Mouse (Mus musculus) telencephalon, adult 2 months (tissue): ENCODE data around the gene Zmat1.
"Not testable (repeated sequence)": the region's sequence is repeated elsewhere in the genome, so short reads cannot be mapped to it uniquely, and the experiment has no call there.

ENCODE experiments used
- DNase-seq: peaks from one replicate; pipeline ENCODE4 v3.0.0-alpha.2; 2011; ENCODE audit warnings: low read depth, low spot score

Zmat1 gene

DNA sequence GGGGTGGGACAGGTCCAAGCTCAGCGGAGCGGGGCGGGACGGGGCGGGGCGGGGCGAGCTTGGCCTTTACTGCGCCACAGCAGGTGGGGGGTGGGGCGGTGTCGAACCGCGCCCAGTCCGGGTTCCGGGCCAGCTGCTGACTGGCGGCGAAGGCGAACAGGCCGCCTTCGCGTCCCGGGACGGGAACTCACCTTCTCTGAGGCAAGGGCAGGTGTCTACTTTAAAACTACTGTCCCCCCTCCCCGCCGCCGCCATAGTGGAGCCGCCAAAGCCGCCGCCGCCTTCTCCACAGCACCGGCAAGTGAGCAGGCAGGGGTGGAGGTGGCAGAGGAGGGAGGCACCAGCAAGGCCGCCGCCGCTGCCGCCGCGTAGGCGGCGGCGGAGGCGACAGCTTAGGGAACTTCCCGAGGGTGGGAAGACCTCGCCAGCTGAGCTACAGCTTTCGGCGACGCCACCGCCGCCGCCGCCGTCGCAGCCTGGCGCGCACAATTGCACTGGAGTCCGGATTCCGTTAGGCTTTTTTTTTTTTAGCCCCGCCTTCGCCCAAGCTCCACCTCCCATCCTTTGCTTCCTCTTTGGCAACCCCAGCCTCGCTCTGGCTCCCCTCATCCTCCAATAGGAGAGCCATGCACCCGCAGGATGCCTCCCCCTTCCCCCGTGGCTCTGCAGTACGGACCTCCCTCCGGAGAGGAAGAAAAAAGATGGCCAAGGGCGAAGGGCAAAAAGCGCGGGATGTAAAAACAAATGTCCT, at the start of gene Zmat1:
Gene Zmat1, minus strand, starts transcription at position 490 of the 751 bp plus-strand sequence.
- DNase-seq: peak; percentile 92

DNA sequence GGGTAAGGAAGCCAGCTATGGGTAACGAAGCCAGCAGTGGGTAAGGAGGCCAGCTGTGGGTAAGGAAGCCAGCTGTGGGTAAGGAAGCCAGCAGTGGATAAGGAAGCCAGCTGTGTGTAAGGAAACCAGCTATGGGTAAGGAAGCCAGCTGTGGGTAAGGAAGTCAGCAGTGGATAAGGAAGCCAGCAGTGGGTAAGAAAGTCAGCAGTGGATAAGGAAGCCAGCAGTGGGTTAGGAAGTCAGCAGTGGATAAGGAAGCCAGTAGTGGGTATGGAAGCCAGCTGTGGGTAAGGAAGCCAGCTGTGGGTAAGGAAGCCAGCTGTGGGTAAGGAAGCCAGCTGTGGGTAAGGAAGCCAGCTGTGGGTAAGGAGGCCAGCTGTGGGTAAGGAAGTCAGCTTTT, 44.9 kb upstream of the Zmat1 start:
- DNase-seq: not testable (repeated sequence)

DNA sequence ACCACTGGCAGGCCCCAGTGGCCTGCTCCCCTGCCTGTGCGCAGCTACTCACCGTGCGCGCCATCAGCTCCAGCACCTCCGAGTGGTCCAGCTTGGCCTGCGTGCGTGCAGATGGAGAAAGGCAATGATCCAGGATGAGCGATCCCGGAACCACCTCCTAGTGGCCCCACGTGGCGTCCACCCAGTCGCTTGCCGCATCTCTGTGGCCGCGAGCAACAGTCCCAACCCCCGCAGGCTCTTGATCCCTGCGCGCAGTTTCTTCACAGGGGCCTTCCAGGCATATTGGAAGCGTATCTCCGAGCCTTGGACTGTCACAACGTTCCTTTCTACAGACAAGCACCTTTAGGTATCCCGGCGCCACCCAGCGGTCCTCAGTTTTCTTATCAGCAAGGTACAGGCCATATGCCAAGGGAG, 27.0 kb upstream of the Zmat1 start:
- peak; percentile 22 for DNase-seq

DNA sequence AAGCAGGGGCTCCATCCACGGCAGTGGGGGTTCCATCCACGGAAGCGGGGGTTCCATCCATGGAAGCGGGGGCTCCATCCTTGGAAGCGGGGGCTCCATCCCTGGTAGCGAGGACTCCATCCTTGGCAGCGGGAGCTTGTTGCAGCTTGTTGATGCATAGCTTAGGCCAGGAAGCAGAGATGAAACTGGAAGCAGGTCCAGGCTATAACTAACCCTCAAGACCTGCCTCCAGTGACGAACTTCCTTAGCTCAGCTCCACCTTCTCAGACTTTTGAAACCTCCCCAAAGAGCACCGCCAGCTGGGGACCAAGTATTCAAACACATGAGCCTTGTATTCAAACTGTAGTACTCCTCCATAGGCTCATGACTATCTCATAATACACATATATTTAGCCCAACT, 16.1 kb upstream of the Zmat1 start:
- DNase-seq: no peak

DNA sequence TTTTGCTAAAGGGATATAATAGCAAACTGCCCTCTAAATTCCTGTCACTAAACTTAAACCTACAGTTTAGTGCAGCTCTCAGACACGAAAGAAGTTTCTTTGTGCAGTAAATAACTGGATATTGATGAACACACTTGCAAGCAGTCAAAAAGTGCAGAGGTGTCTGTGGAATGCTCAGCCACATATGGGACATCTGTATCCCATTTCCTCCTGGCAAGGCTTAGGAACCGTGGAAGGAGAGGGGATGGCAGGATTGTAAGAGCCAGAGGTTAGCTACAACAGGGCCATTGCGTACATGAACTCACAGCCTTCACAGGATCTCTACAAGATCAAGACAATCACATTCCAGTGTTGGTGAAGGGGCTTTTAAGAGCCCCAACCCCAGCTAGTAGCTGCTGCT, 2.4 kb upstream of the Zmat1 start:
- no peak for DNase-seq

DNA sequence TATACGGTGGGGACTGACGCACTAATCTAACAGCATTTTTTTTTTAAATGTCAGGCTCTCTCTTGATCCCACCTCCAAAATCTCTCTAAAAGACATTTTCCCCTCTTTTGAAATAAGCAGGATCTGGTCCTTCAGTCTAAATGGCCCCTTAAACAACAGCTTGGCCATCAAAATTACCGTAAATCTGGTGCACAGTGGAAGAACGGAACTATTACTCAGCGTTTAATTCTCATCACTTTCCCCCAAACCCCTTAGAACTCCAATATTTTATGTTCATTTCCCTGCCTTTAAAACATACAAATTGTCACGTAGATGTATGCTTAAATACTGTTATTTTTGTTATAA, 434 bp upstream of the Zmat1 start:
- DNase-seq: no peak

DNA sequence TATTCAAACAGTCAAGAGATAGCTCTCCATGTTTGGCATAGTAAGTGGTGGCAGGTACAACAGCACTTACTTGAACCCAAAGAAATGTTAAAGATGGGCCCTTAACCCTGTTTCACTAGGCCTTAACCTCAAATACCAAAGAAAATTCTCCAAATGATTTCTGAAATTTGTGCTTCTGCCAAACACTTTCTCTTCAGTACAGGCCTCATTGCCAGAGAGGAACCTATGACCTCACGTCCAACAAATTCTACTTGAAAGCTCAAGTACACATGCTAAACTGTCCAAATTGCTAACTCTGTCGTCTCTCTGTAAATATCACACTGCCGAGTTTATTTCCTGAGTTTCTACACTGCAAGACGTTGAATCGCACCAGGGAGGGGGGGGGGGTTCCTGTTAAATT, 988 bp downstream of the Zmat1 start:
- DNase-seq: no peak

DNA sequence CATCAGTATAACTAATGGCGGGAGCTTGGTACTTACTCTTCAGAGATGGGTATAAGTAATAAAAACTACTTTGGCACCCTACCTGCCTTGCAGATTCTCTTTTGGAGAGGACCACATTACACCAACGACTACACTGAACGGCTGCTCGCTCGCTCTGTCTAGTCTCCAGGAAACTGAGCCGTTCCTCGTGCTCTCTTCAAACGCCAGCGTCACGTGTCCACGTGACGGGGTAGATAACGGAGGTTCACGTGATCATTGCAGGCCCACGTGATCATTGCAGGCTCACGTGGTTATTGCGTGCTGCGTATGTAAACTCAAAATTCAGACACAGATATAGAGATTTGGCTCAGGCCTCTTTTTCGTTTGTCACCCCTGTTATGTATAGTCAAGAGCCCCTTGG, 44.5 kb downstream of the Zmat1 start, which contains the start of gene Nxf2:
Gene Nxf2, minus strand, starts transcription at position 209 of the 400 bp plus-strand sequence.
- no peak for DNase-seq

DNA sequence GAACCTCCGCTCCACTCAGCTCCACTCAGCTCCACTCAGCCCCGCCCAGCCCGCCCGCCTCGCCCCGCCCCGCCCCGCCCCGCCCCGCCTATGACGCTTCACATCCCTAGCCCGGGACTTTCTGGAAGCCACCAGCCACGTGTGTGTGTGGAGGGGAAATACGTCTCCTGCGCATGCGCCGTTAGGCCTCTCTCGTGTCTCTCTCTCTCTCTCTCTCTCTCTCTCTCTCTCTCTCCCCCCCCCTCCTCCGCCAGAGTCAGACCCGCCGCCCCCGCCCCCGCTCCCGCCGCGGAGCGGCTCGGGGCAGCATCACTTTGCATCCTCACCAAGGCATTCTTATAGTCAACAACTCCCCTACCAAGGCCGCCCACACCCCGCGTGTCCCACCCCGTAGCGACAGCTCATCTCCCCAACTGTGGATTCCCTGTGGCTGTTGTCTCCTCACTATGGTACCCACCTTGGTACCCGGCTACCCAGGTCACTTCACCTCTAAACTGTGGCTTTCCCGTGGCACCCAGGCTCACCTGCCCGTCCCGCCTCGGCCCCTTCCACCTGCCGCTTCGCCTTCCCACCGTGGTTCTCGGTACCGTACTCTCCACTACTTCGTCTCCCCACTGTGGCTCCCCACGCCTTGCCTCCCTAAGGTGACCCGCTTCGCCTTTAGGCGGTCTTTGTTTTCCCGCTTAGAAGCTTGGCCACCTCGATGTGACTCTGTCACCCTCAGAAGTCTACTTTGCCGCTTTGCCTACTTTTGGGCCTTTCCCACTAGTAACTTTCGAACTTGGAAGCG, 45.5 kb downstream of the Zmat1 start:
- peak; percentile 46 for DNase-seq

DNA sequence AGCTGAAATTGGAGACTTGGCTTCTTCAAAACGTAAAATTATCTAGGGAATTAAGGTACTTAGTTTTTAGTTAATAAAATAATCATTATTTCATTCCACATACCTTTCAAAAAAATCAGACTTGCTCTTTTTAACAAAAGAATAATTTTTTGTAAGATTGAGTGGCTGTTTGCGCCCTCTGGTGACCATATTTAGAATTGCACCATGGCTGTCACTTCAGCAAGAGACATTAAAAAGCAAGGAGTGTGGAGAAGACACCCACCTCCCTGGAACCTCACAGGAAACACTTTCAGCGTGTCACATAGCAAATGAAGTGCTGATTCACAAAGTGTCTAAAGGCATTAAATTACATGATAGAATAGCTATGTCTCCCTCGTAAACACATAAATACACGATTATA, 78.6 kb downstream of the Zmat1 start:
- DNase-seq: no peak

DNA sequence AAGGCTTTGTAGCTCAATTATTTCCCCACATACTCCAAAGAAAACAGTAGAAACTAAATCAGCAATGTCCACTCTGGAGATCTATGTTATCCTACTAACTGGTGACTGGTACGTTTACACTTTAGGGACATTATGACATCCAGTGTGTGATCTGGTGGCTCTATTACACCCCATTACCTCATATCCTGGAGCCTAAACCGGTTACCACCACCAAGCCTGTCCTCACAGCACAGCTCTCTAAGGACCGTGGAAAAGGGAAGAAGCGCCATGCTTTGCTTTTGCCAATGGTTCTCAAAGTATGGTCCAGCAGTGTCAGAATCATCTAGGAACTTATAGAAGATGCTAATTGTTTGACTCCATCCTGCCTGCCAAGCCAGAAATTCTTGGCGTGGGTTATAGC, 79.1 kb downstream of the Zmat1 start:
- DNase-seq: no peak

DNA sequence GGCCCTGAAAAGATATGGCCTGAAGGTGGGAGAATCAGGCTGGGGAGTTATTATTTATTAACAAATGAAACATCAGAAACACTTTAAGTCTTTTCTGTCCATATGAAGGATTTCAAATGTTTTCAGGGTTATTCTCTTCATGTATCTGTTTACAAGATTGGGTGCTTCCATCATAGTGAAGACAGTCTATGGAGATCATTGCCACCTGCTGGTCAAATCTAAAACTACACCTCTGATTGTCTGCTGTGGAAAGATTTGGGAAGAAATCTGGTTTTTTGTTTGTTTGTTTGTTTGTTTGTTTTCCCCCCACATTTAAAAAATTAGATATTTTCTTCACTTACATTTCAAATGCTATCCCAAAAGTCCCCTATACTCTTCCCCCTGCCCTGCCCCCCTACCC, 84.0 kb downstream of the Zmat1 start:
- no peak for DNase-seq

DNA sequence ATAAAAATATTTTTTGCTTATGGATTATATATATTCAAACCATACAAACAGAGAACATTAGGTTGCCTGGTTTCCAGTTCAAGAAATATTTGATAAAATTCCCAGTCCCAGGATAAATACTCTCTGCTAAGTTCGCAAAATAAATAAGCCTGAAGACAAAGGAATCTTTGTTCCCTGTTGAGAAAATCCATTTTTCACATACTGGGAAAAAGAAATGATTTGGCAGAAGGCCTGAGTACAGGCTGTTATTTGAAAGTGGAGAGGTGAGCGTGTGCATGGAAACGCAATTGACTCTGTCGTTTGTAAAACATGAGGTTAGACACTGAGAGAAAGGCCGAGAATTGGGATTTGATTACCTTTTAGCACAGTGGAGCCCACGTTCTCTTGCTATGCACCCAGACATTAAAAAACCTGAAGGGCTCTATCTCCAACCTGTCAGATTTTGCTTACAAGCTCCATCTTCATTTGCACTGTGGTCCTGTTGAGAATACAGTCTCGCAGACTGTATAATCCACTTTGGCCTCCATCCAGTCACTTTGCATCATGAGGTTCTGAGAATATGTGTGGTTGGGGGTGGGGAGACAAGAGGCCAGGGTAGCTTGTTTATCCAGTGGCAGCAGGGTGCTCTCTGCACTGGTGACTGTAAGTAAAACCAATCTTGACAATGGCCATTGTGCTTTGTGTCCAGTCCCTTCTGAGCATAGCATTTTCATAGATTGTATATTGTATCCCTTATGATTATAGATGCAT, 85.2 kb downstream of the Zmat1 start:
- no peak for DNase-seq
